7 mouse cellular contexts compared by ENCODE assay signal in the genomic region with DNA sequence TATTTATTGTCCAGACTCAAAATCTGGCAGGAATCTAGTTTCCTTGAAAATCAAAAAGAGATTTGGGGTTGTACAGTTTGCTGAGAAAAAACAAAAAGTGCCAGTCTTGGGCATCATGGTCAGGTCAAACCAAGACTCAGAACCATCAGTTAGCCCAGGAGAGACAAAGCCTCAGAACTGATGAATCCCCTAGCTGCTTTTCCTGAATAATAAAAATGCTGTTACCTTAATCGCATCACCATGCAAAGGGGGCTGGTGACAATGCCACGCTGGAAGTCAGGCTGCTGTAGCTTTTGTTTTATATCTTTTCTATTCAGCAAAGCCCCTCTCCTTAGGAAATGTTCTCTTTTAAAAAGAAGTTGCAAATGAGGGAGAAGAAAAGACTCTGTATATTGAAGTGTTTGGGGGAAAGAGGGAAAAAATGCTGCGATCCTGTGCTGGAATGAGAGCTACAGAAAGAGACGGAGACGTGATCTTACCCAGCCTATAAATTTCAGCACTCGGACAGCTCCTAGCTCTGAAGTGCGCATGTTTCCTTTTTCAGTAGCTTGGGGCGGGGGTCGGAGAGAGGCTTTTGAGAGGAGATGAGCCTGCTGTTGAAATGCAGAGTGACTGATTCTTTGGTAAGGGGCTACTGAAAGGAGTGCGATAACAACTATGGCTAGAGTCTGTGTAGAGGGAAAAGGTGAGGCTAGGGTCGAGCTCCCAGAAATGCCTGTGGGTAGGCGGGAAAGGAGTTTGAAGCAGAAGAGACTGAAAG. TPM values are rescaled to one million over a fixed set of nuclear protein-coding genes. Genes with fewer than 3 reads are reported as not detected.
DNase-seq lines count a peak whose midpoint lies in the region; ATAC-seq and TF ChIP-seq lines count a peak whose summit lies in the region.

A gene (minus strand): TSS at position 455 of the 760 bp plus-strand sequence.

- ATAC-seq in liver, postnatal 0 days: no peak
- ATAC-seq in forebrain, embryonic 13.5 days: peak; percentile 82
- ATAC-seq in midbrain, embryonic 16.5 days: peak; percentile 88
- no peak for ATAC-seq in monocyte, adult 5-6 weeks (replicated peaks; ENCODE audit: insufficient number of reproducible peaks, low FRiP score, low TSS enrichment, poor library complexity, severe bottlenecking)

- no peak within 1 kb of the TSS for H3K4me3 ChIP-seq in liver, postnatal 0 days (ENCODE audit: low read depth, low read length)
- peak within 1 kb of the TSS; percentile 32 for H3K4me3 ChIP-seq in forebrain, embryonic 13.5 days
- H3K4me3 ChIP-seq in midbrain, embryonic 16.5 days (ENCODE audit: low read depth, low read length): peak within 1 kb of the TSS; percentile 41

- no peak within 1 kb of the TSS for H3K27ac ChIP-seq in liver, postnatal 0 days (ENCODE audit: low read depth)
- H3K27ac ChIP-seq in forebrain, embryonic 13.5 days: no peak within 1 kb of the TSS
- peak within 1 kb of the TSS; percentile 65; the same call in 1 of the 2 replicates for H3K27ac ChIP-seq in midbrain, embryonic 16.5 days (ENCODE audit: low read length)

- no peak for TF ChIP-seq CTCF in liver, postnatal 0 days (IDR thresholded peaks at IDR 0.05; ENCODE audit: low read depth)

- no peak for TF ChIP-seq EP300 in liver, postnatal 0 days (IDR thresholded peaks at IDR 0.05; ENCODE audit: low read depth)

- H3K9ac ChIP-seq in liver, postnatal 0 days (replicated peaks): no peak within 1 kb of the TSS
- no peak within 1 kb of the TSS for H3K9ac ChIP-seq in forebrain, embryonic 13.5 days
- peak within 1 kb of the TSS; percentile 57 for H3K9ac ChIP-seq in midbrain, embryonic 16.5 days (ENCODE audit: low read depth, low read length)

- no peaks in the 10 kb centered on the region for H3K9me3 ChIP-seq in liver, postnatal 0 days (ENCODE audit: low read length)
- no peaks in the 10 kb centered on the region for H3K9me3 ChIP-seq in forebrain, embryonic 13.5 days (replicated peaks)
- no peaks in the 10 kb centered on the region for H3K9me3 ChIP-seq in midbrain, embryonic 16.5 days (replicated peaks; ENCODE audit: control insufficient read depth, low read length, poor library complexity, severe bottlenecking)

- no peaks in the 10 kb centered on the region for H3K36me3 ChIP-seq in liver, postnatal 0 days (replicated peaks; ENCODE audit: insufficient read depth, low read length)
- no peaks in the 10 kb centered on the region for H3K36me3 ChIP-seq in forebrain, embryonic 13.5 days (ENCODE audit: poor library complexity, severe bottlenecking)
- H3K36me3 ChIP-seq in midbrain, embryonic 16.5 days (ENCODE audit: control insufficient read depth, insufficient read depth, low read length): no peaks in the 10 kb centered on the region

- no peak within 1 kb of the TSS; the same call in 1 of the 2 replicates for H3K4me2 ChIP-seq in liver, postnatal 0 days (ENCODE audit: low read depth, low read length)
- peak within 1 kb of the TSS; percentile 60 for H3K4me2 ChIP-seq in forebrain, embryonic 13.5 days
- H3K4me2 ChIP-seq in midbrain, embryonic 16.5 days (ENCODE audit: low read length): peak within 1 kb of the TSS; percentile 54

- WGBS in liver, postnatal 0 days (ENCODE audit: insufficient replicate concordance): 13% methylated on average over 12 of the region's 12 CpGs
- WGBS in forebrain, embryonic 13.5 days: 16% methylated on average over 12 of the region's 12 CpGs
- WGBS in midbrain, embryonic 16.5 days: 14% methylated on average over 12 of the region's 12 CpGs

- H3K4me1 ChIP-seq in liver, postnatal 0 days (ENCODE audit: insufficient read depth): no peaks in the 10 kb centered on the region
- H3K4me1 ChIP-seq in forebrain, embryonic 13.5 days: no peaks in the 10 kb centered on the region
- H3K4me1 ChIP-seq in midbrain, embryonic 16.5 days (ENCODE audit: control insufficient read depth, insufficient read depth, low read length): no peaks in the 10 kb centered on the region

- H3K27me3 ChIP-seq in liver, postnatal 0 days (ENCODE audit: insufficient read depth, low read length): no peaks in the 10 kb centered on the region
- H3K27me3 ChIP-seq in forebrain, embryonic 13.5 days: no peaks in the 10 kb centered on the region
- no peaks in the 10 kb centered on the region for H3K27me3 ChIP-seq in midbrain, embryonic 16.5 days (ENCODE audit: control insufficient read depth, insufficient read depth, low read depth, low read length)

- DNase-seq in liver: peak; percentile 5
- no peak for DNase-seq in liver, postnatal 0 days
- DNase-seq in c-Kit-positive CD71-negative TER-119-negative erythroid progenitor cells, embryonic 14.5 days (ENCODE audit: low read depth): peak; percentile 14
- peak; percentile 47 to 52 for DNase-seq in kidney, postnatal 4 days

RNA-seq across cellular contexts. Expression of the gene that starts here (rescaled TPM):
- not detected in 2 replicates for polyA plus RNA-seq in liver, postnatal 0 days (2015; fragmentation: Nextera tagmentation; extraction: Ambion mirVana)
- 12.7 and 15.5 TPM in 2 replicates for polyA plus RNA-seq in forebrain, embryonic 13.5 days (2015; fragmentation: Nextera tagmentation; extraction: Ambion mirVana)
- 61.9 and 62.3 TPM in 2 replicates for polyA plus RNA-seq in midbrain, embryonic 16.5 days (2015; fragmentation: Nextera tagmentation; extraction: Ambion mirVana)
- total RNA-seq in monocyte, adult 5-6 weeks (2017): not detected in 3 replicates

Comparison
In these comparisons a context has a peak if more than half of its experiments do, and no peak if none do; other contexts are left out.
1. RNA of the gene that starts here (polyA plus RNA-seq): 61.9 to 62.3 TPM in midbrain, embryonic 16.5 days and 12.7 to 15.5 TPM in forebrain, embryonic 13.5 days; not detected in liver, postnatal 0 days; every median in the first group is over 10 times any median in the second.
2. ATAC-seq: peak in forebrain, embryonic 13.5 days (single experiment) and midbrain, embryonic 16.5 days (single experiment); none in liver, postnatal 0 days (single experiment) and monocyte, adult 5-6 weeks (single experiment).